Mouse (Mus musculus) embryonic facial prominence, embryonic 13.5 days (tissue): ENCODE data around the gene Krtap19-1. TPM values are rescaled to one million over a fixed set of nuclear protein-coding genes. Genes with fewer than 3 reads are reported as not detected.

ENCODE experiments used
- ATAC-seq: fragments of 200-750 bp; cut with Nextera tagmentation; 2 replicates; pipeline ENCODE4 v1.8.0; 2017; ENCODE audit warnings: low read depth; ENCODE audit not compliant: insufficient number of reproducible peaks, insufficient read depth, low FRiP score, low TSS enrichment
- H3K27ac ChIP-seq: fragments of 300-500 bp; sonication (generic); 2 replicates; pipeline ENCODE4 v1.5.1; 2015; ENCODE audit warnings: moderate library complexity, mild to moderate bottlenecking, inconsistent platforms
- H3K27me3 ChIP-seq: fragments of 300-500 bp; sonication (generic); 2 replicates; pipeline ENCODE4 v1.6.1; 2015; ENCODE audit warnings: mild to moderate bottlenecking, inconsistent platforms
- H3K36me3 ChIP-seq: fragments of 300-500 bp; sonication (generic); 2 replicates; pipeline ENCODE4 v1.6.1; 2015; ENCODE audit warnings: mild to moderate bottlenecking, inconsistent platforms
- H3K4me1 ChIP-seq: fragments of 300-500 bp; sonication (generic); 2 replicates; pipeline ENCODE4 v1.6.1; 2015; ENCODE audit warnings: inconsistent platforms
- H3K4me2 ChIP-seq: fragments of 300-500 bp; sonication (generic); 2 replicates; pipeline ENCODE4 v1.6.1; 2015; ENCODE audit warnings: moderate library complexity, mild to moderate bottlenecking, inconsistent platforms
- H3K4me3 ChIP-seq: fragments of 300-500 bp; sonication (generic); 2 replicates; pipeline ENCODE4 v1.5.1; 2015; ENCODE audit warnings: mild to moderate bottlenecking, inconsistent platforms
- H3K9ac ChIP-seq: fragments of 300-500 bp; sonication (generic); 2 replicates; pipeline ENCODE4 v1.6.1; 2015; ENCODE audit warnings: mild to moderate bottlenecking, inconsistent platforms
- H3K9me3 ChIP-seq: fragments of 300-500 bp; sonication (generic); 2 replicates; pipeline ENCODE4 v1.6.1; 2016; ENCODE audit warnings: inconsistent platforms
- WGBS: fragments of 180-500 bp; shearing (Covaris S2); methylation state at CpG from one replicate; pipeline ENCODE4 v1.1.7; 2015; ENCODE audit warnings: mixed read lengths; 5-methylcytosine and 5-hydroxymethylcytosine counted together
- polyA plus RNA-seq: library from polyadenylated mRNA; unstranded; fragments of >200 nt; fragmentation: Nextera tagmentation; extraction: Ambion mirVana; gene quantifications from 2 replicates; pipeline ENCODE4 v1.2.1, GENCODE M21; 2015

Krtap19-1 gene
- polyA plus RNA-seq, 1 experiment from 2014 or later = not detected

- ATAC-seq = no peak
- Histone ChIP-seq H3K4me2 (no peak overlapping the region), H3K4me1 (no peaks in the 10 kb centered on the region), H3K9ac (no peak overlapping the region), H3K27me3 (no peaks in the 10 kb centered on the region; the same call in 1 of the 2 replicates), H3K27ac (no peak overlapping the region), H3K4me3 (no peak overlapping the region), H3K9me3 (no peaks in the 10 kb centered on the region), H3K36me3 (no peaks in the 10 kb centered on the region)
- 77% methylated on average over 3 of the region's 3 CpGs for WGBS
These were observed 45.5 kb downstream of the Krtap19-1 start for GRCm38 (mm10) chr16:88823736-88824135.

GRCm38 (mm10) chr16:88820066-88820465 is 49.1 kb downstream of the Krtap19-1 start, which contains the start of gene Krtap15:
TSS of gene Krtap15 (plus strand) at chr16:88820215.
- no peaks in the 10 kb centered on the region for H3K27me3 ChIP-seq
- no peak within 1 kb of the TSS for H3K4me2 ChIP-seq
- no peaks in the 10 kb centered on the region for H3K36me3 ChIP-seq
- H3K4me1 ChIP-seq = no peaks in the 10 kb centered on the region
- H3K9me3 ChIP-seq = no peaks in the 10 kb centered on the region
- H3K9ac ChIP-seq = no peak within 1 kb of the TSS
- H3K27ac ChIP-seq = no peak within 1 kb of the TSS
- no peak within 1 kb of the TSS for H3K4me3 ChIP-seq
- 80% methylated on average over 3 of the region's 3 CpGs for WGBS
- ATAC-seq = no peak

Other genes with a start within 250 kb of the Krtap19-1 start
- not detected in 2 replicates for gene 2310079G19Rik, start 241.7 kb downstream of the Krtap19-1 start, polyA plus RNA-seq
- not detected in 2 replicates for gene Krtap26-1, start 221.6 kb downstream of the Krtap19-1 start, polyA plus RNA-seq
- not detected in 2 replicates for gene Krtap27-1, start 197.7 kb downstream of the Krtap19-1 start, polyA plus RNA-seq
- gene 2310061N02Rik, start 161.4 kb downstream of the Krtap19-1 start, polyA plus RNA-seq = not detected in 2 replicates
- not detected in 2 replicates for gene Krtap13-1, start 140.5 kb downstream of the Krtap19-1 start, polyA plus RNA-seq
- not detected in 2 replicates for gene Krtap13, start 117.8 kb downstream of the Krtap19-1 start, polyA plus RNA-seq
- gene 2310034C09Rik, start 110.6 kb downstream of the Krtap19-1 start, polyA plus RNA-seq = not detected in 2 replicates
- not detected in 2 replicates for gene 2310057N15Rik, start 95.2 kb downstream of the Krtap19-1 start, polyA plus RNA-seq
- gene Gm5965, start 91.5 kb downstream of the Krtap19-1 start, polyA plus RNA-seq = not detected in 2 replicates
- gene Gm20741, start 57.2 kb downstream of the Krtap19-1 start, polyA plus RNA-seq = not detected in 2 replicates
- not detected in 2 replicates for gene Krtap15, start 49.2 kb downstream of the Krtap19-1 start, polyA plus RNA-seq
- gene Krtap14, start 43.3 kb downstream of the Krtap19-1 start, polyA plus RNA-seq = not detected in 2 replicates
- not detected in 2 replicates for gene Krtap19-2, start 4.9 kb upstream of the Krtap19-1 start, polyA plus RNA-seq
- gene Krtap19-3, start 8.6 kb upstream of the Krtap19-1 start, polyA plus RNA-seq = not detected in 2 replicates
- not detected in 2 replicates for gene Krtap19-4, start 15.7 kb upstream of the Krtap19-1 start, polyA plus RNA-seq
- not detected in 2 replicates for gene Krtap19-5, start 27.0 kb upstream of the Krtap19-1 start, polyA plus RNA-seq
- gene Krtap19-9b, start 62.9 kb upstream of the Krtap19-1 start, polyA plus RNA-seq = not detected in 2 replicates
- not detected in 2 replicates for gene Krtap16-3, start 93.5 kb upstream of the Krtap19-1 start, polyA plus RNA-seq
- not detected in 2 replicates for gene Krtap22-2, start 141.3 kb upstream of the Krtap19-1 start, polyA plus RNA-seq
- not detected in 2 replicates for gene Gm10229, start 145.9 kb upstream of the Krtap19-1 start, polyA plus RNA-seq
- gene Krtap6-1, start 162.3 kb upstream of the Krtap19-1 start, polyA plus RNA-seq = not detected in 2 replicates
- not detected in 2 replicates for gene Gm10228, start 172.1 kb upstream of the Krtap19-1 start, polyA plus RNA-seq
- gene Krtap6-5, start 178.5 kb upstream of the Krtap19-1 start, polyA plus RNA-seq = not detected in 2 replicates
- not detected in 2 replicates for gene 1110025L11Rik, start 194.6 kb upstream of the Krtap19-1 start, polyA plus RNA-seq
- gene Krtap6-3, start 214.6 kb upstream of the Krtap19-1 start, polyA plus RNA-seq = not detected in 2 replicates